Mouse (Mus musculus) ES-Bruce4 (cell line): ENCODE results near the gene Rpl22.

Experiments
- CTCF ChIP-seq: IDR thresholded peaks from one replicate; pipeline ENCODE4 v1.8.1; 2011; ENCODE audit warnings: low read depth, low read length
- EP300 ChIP-seq: IDR thresholded peaks from 2 replicates; pipeline ENCODE4 v1.6.1; 2011; ENCODE audit warnings: low read depth, low read length; ENCODE audit not compliant: insufficient read depth

DNA sequence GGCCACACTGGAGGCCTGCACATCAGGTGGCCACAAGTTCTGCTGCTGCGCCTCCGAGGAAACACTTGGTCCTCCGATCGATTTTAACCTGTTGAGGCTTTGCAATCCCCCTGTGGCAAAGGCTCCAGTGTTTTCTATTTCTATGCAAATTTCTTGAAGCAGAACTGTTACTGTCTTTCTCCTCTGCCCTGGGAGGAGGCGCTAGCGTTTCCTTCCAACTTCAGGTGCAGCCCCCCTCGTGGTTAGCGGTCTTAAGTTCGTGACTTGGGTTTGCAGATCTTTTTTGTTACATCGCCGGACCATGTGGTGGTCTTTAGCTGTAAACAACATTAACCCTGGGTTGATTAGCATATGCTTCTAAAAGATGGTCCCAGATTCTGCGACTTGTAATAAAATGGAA lies 8.0 kb downstream of the Rpl22 start:
- no peak for TF ChIP-seq EP300
- no peak for TF ChIP-seq CTCF
